Mouse (Mus musculus) intestine, embryonic 16.5 days (tissue): ENCODE results near the gene Gm4981. TPM values are rescaled to one million over a fixed set of nuclear protein-coding genes. Genes with fewer than 3 reads are reported as not detected.
"Not testable (repeated sequence)": the region's sequence is repeated elsewhere in the genome, so short reads cannot be mapped to it uniquely, and the experiment has no call there.

Source experiments
- ATAC-seq: fragments of 200-750 bp; cut with Nextera tagmentation; 2 replicates; pipeline ENCODE4 v1.8.0; 2017; ENCODE audit warnings: moderate TSS enrichment, moderate library complexity
- H3K27ac ChIP-seq: fragments of 300-500 bp; sonication (generic); 2 replicates; pipeline ENCODE4 v1.5.1; 2014; ENCODE audit warnings: mild to moderate bottlenecking, low read length
- H3K27me3 ChIP-seq: fragments of 300-500 bp; sonication (generic); replicated peaks from 2 replicates; pipeline ENCODE4 v1.6.1; 2014; ENCODE audit warnings: low read length, control low read depth, mixed read lengths; ENCODE audit not compliant: control insufficient read depth, insufficient read depth
- H3K36me3 ChIP-seq: fragments of 300-500 bp; sonication (generic); 2 replicates; pipeline ENCODE4 v1.6.1; 2014; ENCODE audit warnings: low read length, control low read depth; ENCODE audit not compliant: control insufficient read depth, insufficient read depth
- H3K4me1 ChIP-seq: fragments of 300-500 bp; sonication (generic); 2 replicates; pipeline ENCODE4 v1.6.1; 2014; ENCODE audit warnings: low read length, control low read depth, mixed read lengths; ENCODE audit not compliant: control insufficient read depth, insufficient read depth
- H3K4me2 ChIP-seq: fragments of 300-500 bp; sonication (generic); 2 replicates; pipeline ENCODE4 v1.6.1; 2014; ENCODE audit warnings: low read depth, low read length, control low read depth
- H3K4me3 ChIP-seq: fragments of 300-500 bp; sonication (generic); 2 replicates; pipeline ENCODE4 v1.5.1; 2014; ENCODE audit warnings: mild to moderate bottlenecking, low read length
- H3K9ac ChIP-seq: fragments of 300-500 bp; sonication (generic); 2 replicates; pipeline ENCODE4 v1.6.1; 2014; ENCODE audit warnings: low read depth, low read length
- H3K9me3 ChIP-seq: fragments of 300-500 bp; sonication (generic); 2 replicates; pipeline ENCODE4 v1.6.1; 2016; ENCODE audit warnings: low read length, control low read depth; ENCODE audit not compliant: control insufficient read depth
- WGBS: fragments of 180-500 bp; shearing (Covaris S2); extraction: QIAGEN DNeasy Blood & Tissue Kit; methylation state at CpG from one replicate; pipeline ENCODE4 v1.1.7; 2014; 5-methylcytosine and 5-hydroxymethylcytosine counted together
- polyA plus RNA-seq: library from polyadenylated mRNA; unstranded; fragments of >200 nt; fragmentation: Nextera tagmentation; extraction: Ambion mirVana; gene quantifications from 2 replicates; pipeline ENCODE4 v1.2.1, GENCODE M21; 2015

Gene Gm4981
- polyA plus RNA-seq, 1 experiment from 2014 or later, result not detected

DNA sequence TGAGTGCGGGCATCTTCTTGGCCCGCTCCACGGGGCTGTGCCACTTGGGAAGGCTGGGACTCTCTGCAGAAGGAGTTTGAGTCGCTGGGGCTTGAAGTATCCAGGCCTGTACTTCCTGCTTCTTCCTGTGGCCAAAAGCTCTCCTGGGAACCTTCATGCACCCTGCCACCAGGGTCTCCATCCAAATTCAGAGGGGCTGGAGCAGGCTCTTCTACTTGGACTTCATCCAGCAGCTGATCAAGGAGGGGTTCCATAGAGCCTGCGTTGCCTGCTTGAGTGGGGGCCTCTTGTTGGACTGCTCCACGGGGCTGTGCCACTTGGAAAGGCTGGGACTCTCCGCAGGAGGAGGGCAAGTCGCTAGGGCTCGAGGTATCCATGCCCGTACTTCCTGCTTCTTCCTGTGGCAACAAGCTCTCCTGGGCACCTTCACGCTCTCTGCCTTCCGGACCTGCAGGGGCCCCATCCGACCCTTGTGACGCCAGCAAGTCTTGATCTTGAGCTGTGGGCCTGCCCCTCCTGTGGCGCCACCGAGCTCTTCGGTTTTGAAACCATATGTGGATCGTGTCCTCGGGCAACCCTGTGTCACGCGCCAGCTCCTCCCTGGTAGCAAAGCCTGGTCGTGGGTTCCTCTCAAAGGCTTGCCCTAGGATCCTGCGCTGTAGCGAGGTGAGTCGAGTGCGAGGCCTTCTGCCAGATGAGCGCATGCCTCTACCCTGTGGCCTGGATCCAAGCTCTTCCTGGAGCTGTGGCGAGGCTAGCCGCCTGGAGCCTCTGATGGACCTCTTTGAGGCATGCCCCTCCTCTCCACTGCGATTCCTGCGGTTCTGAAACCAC is 12.3 kb downstream of the Gm4981 start:
- 84% methylated on average over 29 of the region's 31 CpGs for WGBS
- H3K36me3 ChIP-seq, H3K4me2 ChIP-seq, H3K4me3 ChIP-seq, H3K4me1 ChIP-seq, H3K27ac ChIP-seq, H3K27me3 ChIP-seq, ATAC-seq, H3K9me3 ChIP-seq, H3K9ac ChIP-seq: not testable (repeated sequence)

DNA sequence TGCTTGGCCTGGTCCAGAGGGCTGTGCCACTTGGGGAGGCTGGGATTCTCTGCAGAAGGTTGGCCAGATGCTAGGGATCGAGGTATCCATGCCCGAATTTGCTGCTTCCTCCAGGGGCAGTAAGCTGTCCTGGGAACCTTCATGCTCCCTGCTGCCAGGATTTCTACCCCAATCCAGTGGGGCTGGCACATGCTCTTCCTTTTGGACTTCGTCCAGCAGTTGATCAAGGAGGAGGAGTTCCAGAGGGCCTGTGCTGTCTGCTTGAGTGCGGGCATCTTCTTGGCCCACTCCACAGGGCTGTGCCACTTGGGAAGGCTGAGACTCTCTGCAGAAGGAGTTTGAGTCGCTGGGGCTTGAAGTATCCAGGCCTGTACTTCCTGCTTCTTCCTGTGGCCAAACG is 13.3 kb downstream of the Gm4981 start:
- not testable (repeated sequence) for H3K36me3 ChIP-seq, H3K4me2 ChIP-seq, H3K27me3 ChIP-seq, H3K4me3 ChIP-seq, ATAC-seq, H3K9ac ChIP-seq, H3K9me3 ChIP-seq, H3K27ac ChIP-seq, H3K4me1 ChIP-seq
- 86% methylated on average over 3 of the region's 6 CpGs for WGBS

DNA sequence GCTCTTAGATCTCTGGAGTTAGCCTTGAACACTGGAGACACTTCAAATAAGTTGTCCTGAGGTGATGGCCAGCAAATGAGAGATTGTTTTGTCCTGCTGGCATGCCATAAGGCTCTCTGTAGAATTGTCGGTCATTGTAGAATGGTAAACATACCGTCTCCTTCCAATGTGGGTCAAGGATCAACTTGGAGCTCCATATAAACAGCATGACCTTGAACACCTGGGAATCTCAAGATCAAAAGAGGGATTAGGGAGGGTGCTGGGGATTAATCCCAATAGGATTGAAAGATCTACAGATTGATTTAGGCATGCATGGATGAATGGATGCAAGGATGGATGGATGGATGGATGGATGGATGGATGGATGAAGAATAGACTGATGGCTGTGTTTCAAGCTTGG is 14.9 kb downstream of the Gm4981 start:
- not testable (repeated sequence) for H3K9me3 ChIP-seq, H3K4me2 ChIP-seq, H3K27me3 ChIP-seq, ATAC-seq, H3K4me3 ChIP-seq, H3K9ac ChIP-seq, H3K27ac ChIP-seq, H3K4me1 ChIP-seq, H3K36me3 ChIP-seq
- 87% methylated on average over 2 of the region's 2 CpGs for WGBS

DNA sequence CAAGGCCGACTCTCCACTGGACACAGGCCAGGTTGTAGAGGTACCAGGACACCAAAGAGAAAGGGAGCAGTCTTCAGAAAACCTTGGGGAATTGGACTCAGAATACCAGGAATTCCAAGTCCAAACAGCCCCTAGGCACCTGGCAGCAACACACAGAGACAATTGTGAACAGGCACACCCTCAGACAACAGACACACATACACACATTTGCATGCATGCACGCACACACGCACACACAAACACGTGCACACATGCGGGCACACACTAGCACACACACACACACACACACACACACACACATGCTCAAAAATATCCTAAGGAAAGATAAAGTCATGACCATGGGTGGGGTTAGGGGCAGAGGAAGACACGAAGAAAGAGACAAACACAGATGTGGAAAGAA is 15.8 kb downstream of the Gm4981 start:
- WGBS, result 84% methylated on average over 6 of the region's 6 CpGs
- H3K27me3 ChIP-seq, result no peaks in the 10 kb centered on the region
- H3K4me1 ChIP-seq, result no peaks in the 10 kb centered on the region
- no peak overlapping the region for H3K4me3 ChIP-seq
- no peak overlapping the region for H3K27ac ChIP-seq
- no peak overlapping the region for H3K9ac ChIP-seq
- H3K9me3 ChIP-seq, result no peaks in the 10 kb centered on the region; the same call in 1 of the 2 replicates
- no peak overlapping the region for H3K4me2 ChIP-seq
- H3K36me3 ChIP-seq, result no peaks in the 10 kb centered on the region
- no peak for ATAC-seq

DNA sequence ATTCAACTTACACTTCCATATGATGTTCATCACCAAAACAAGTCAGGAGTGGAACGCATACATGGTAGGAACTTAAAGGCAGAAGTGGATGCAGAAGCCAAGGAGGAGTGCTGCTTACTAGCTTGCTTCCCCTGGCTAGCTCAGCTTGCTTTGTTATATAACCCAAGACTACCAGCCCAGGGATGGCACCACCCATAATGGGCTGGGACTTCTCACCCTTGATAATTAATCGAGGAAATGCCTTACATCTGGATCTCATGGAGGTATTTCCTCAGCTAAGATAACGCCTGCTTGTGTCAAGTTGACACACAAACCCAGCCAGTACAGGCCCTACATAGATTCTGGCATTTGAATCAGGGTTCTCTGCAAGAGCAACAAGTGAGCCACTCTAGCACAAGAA is 19.1 kb downstream of the Gm4981 start:
- H3K4me2 ChIP-seq, result no peak overlapping the region
- no peaks in the 10 kb centered on the region for H3K27me3 ChIP-seq
- no peaks in the 10 kb centered on the region for H3K36me3 ChIP-seq
- WGBS, result 77% methylated on average over 3 of the region's 3 CpGs
- no peak overlapping the region for H3K27ac ChIP-seq
- no peak overlapping the region for H3K4me3 ChIP-seq
- ATAC-seq, result no peak
- no peaks in the 10 kb centered on the region for H3K9me3 ChIP-seq
- no peaks in the 10 kb centered on the region for H3K4me1 ChIP-seq
- H3K9ac ChIP-seq, result no peak overlapping the region

DNA sequence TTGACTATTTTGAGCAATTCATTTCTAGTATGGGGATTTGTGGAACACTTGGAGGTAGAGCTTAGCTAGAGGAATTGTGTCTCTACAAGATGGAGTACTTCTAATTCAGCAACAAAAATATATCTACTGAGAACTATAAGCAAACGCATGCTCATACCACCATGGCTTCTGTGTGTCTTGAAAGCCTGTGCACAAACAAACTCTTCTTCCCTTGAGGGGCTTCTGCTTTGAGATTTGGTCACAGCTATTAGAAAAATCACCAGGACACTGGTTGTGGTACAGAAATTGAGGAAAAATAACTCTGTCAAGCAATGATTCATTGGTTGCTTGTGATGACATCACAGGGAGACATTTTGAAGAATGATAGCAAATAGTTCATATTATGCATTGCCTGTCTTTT is 21.1 kb downstream of the Gm4981 start:
- Histone ChIP-seq H3K4me1 (no peaks in the 10 kb centered on the region), H3K27ac (no peak overlapping the region), H3K36me3 (no peaks in the 10 kb centered on the region), H3K9me3 (no peaks in the 10 kb centered on the region), H3K4me2 (no peak overlapping the region), H3K9ac (no peak overlapping the region), H3K27me3 (no peaks in the 10 kb centered on the region), H3K4me3 (no peak overlapping the region)
- whole genome bisulfite sequencing, result 79% methylated on average over 1 of the region's 1 CpGs
- no peak for ATAC-seq

DNA sequence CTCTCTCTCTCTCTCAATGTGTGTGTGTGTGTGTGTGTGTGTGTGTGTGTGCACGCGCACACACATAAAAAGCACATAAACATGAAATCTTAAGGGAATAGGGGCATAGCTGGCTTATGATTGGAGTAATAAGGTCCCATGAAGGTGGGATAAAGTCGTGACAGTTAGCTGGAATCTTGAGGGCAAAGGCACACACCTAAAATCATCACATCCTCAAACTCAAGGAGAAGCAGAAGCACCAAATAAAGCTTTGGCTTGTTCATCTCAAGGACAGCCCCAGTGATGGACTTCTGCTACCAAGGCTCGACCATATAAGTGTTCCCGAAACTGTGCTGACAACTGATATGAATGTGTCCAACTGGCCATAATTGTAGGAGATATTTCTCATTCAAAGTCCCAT is 21.6 kb downstream of the Gm4981 start:
- H3K27me3 ChIP-seq, result no peaks in the 10 kb centered on the region
- no peak overlapping the region for H3K9ac ChIP-seq
- no peak overlapping the region for H3K27ac ChIP-seq
- no peak for ATAC-seq
- H3K4me3 ChIP-seq, result no peak overlapping the region
- H3K4me1 ChIP-seq, result no peaks in the 10 kb centered on the region
- no peaks in the 10 kb centered on the region for H3K9me3 ChIP-seq
- H3K36me3 ChIP-seq, result no peaks in the 10 kb centered on the region
- WGBS, result 78% methylated on average over 5 of the region's 5 CpGs
- H3K4me2 ChIP-seq, result no peak overlapping the region

DNA sequence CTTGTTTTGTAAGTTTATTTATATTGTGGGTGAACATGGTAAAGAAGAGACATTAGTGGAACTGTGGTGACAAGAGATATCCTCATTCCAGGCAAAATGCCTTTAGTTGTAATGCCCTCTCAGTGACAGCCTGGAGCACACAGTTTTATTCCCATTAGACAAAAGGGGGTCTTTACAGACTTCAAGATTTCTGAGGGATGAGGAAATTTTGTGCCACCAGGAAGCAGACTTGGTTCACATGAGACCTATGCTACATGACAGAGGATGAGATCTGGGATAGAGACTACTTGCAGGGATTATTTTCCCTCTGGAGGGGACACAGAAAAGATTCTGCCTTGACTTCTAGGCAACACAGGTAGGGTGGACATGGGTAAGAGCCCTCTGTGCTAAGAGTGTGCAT is 22.0 kb downstream of the Gm4981 start:
- no peak overlapping the region for H3K9ac ChIP-seq
- H3K4me2 ChIP-seq, result no peak overlapping the region
- H3K27ac ChIP-seq, result no peak overlapping the region
- ATAC-seq, result no peak
- no peaks in the 10 kb centered on the region for H3K4me1 ChIP-seq
- no peaks in the 10 kb centered on the region for H3K27me3 ChIP-seq
- no peaks in the 10 kb centered on the region for H3K36me3 ChIP-seq
- H3K9me3 ChIP-seq, result no peaks in the 10 kb centered on the region
- H3K4me3 ChIP-seq, result no peak overlapping the region

DNA sequence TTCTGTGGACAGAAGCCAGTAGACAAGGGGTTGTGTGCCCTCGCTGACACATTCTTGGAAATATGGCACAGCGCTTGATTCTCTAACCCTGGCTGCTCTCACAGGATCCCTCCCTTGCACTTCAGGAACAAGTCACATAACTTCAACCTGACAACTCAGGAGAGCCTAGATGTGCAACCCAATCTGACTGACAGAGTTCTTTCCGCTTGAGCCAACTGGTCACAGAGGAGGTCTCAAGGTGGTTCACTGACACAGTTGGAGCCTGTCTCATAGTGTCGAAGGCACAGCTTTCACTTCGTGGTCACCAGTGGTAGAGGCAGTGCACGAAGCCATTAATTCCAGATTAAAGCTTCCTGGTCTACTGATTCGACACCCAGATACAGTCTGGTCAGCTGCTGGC is 24.3 kb downstream of the Gm4981 start:
- H3K27ac ChIP-seq, result no peak overlapping the region
- H3K9me3 ChIP-seq, result no peaks in the 10 kb centered on the region

DNA sequence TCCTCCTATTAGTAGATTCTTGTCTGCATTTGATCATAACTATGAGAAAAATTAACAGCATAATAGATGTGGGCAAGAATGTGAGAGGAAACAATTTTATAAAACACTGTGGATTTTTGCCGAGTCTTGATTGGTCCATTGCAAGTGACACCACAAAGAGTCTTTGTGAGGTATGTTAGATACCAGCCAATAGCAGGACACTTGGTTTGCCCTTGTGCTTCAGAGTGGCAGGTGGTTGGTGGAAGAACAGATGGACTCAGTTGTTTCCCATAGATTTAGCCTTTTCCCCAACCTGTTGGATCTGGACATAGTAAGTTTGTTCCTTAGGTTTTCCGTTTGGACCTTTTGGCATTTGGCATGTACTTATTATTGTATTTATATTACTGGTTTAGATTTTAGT is 25.3 kb downstream of the Gm4981 start:
- H3K9ac ChIP-seq, result no peak overlapping the region
- no peaks in the 10 kb centered on the region for H3K4me1 ChIP-seq
- no peak overlapping the region for H3K4me3 ChIP-seq
- no peak overlapping the region for H3K4me2 ChIP-seq
- 92% methylated on average over 2 of the region's 2 CpGs for WGBS
- H3K36me3 ChIP-seq, result no peaks in the 10 kb centered on the region
- no peaks in the 10 kb centered on the region for H3K27me3 ChIP-seq
- ATAC-seq, result no peak
- H3K9me3 ChIP-seq, result no peaks in the 10 kb centered on the region
- no peak overlapping the region for H3K27ac ChIP-seq

More for the DNA sequence above, 24.3 kb downstream of the Gm4981 start:
- Histone ChIP-seq H3K4me3 (no peak overlapping the region), H3K27me3 (no peaks in the 10 kb centered on the region), H3K4me2 (no peak overlapping the region), H3K9ac (no peak overlapping the region), H3K36me3 (no peaks in the 10 kb centered on the region), H3K4me1 (no peaks in the 10 kb centered on the region)
- no peak for ATAC-seq
- 81% methylated on average over 7 of the region's 7 CpGs for WGBS
